Mouse (Mus musculus): ENCODE results near the gene Gm20870. TPM values are rescaled to one million over a fixed set of nuclear protein-coding genes. Genes with fewer than 3 reads are reported as not detected.

Gm20870 gene
- not detected for polyA plus RNA-seq (2017; shearing (Covaris generic))

DNA sequence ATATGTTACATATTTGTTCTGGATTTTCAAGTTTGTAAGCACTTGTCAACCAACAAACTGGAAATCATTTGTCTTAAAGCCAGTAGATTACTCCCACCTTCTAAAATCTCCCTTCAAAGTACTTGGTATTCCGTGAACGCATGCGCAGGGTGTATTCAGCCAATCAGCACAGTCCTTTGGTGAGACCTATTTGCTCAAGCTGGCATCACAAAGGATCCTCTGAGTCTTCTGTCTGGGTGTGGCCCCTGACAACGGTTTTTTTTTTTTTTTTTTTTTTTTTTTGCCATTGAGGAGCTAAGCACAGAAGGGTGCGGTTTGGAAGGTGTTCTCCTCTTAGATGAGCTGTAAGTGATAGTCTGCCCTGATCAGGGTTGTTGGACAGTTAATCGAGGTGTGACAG, at the start of gene Gm20870:
TSS of gene Gm20870 (plus strand) at position 301 of the 400 bp plus-strand sequence.

Other genes with a start within 250 kb of the Gm20870 start
- gene Gm20869, start 222.6 kb upstream of the Gm20870 start, polyA plus RNA-seq (2017; shearing (Covaris generic)), result not detected

Measured in CD4-positive, CD25-positive, alpha-beta regulatory T cell, adult 9 weeks (primary cell).